Mouse (Mus musculus): ENCODE results near the gene Grasp. TPM values are rescaled to one million over a fixed set of nuclear protein-coding genes. Genes with fewer than 3 reads are reported as not detected.

Grasp gene
- total and polyA plus RNA-seq, 3 experiments: 4.1 to 6.3 TPM; not detected in 1

- no peak for DNase-seq (ENCODE audit: low read depth, low spot score)
- H3K27ac ChIP-seq (ENCODE audit: control insufficient read depth, low read depth, low read length): no peak overlapping the region
- H3K9ac ChIP-seq (ENCODE audit: control insufficient read depth, low read depth, low read length, poor library complexity, severe bottlenecking): no peak overlapping the region
- TF ChIP-seq RCOR1 (IDR thresholded peaks at IDR 0.05; ENCODE audit: low read depth, low read length) (no peak), USF2 (IDR thresholded peaks at IDR 0.05; ENCODE audit: borderline replicate concordance in 1 of 2, insufficient read depth in 1 of 2, low read depth in 1 of 2, low read length in 2 of 2) (no peak), TBP (IDR thresholded peaks at IDR 0.05; ENCODE audit: low read depth, low read length) (no peak), ZNF384 (IDR thresholded peaks at IDR 0.05; ENCODE audit: low read depth, low read length) (no peak), MYC (IDR thresholded peaks at IDR 0.05; ENCODE audit: low read depth, low read length) (no peak), MAZ (IDR thresholded peaks at IDR 0.05; ENCODE audit: low read depth, low read length) (no peak), EP300 (IDR thresholded peaks at IDR 0.05; ENCODE audit: low read depth in 1 of 2, low read length in 2 of 2) (no peak), NELFE (IDR thresholded peaks at IDR 0.05; ENCODE audit: low read depth, low read length) (no peak), ZC3H11A (IDR thresholded peaks at IDR 0.05; ENCODE audit: low read depth, low read length) (no peak), CHD1 (IDR thresholded peaks at IDR 0.05; ENCODE audit: low read depth, low read length) (no peak), E2F4 (IDR thresholded peaks at IDR 0.05; ENCODE audit: borderline replicate concordance, low read depth, low read length) (no peak), ELF1 (IDR thresholded peaks at IDR 0.05; ENCODE audit: low read depth, low read length) (no peak), ZKSCAN1 (IDR thresholded peaks at IDR 0.05; ENCODE audit: low read depth, low read length) (no peak), TAL1 (IDR thresholded peaks at IDR 0.05; ENCODE audit: low read length) (no peak), MAX (IDR thresholded peaks at IDR 0.05; ENCODE audit: low read length) (no peak), UBTF (IDR thresholded peaks at IDR 0.05; ENCODE audit: borderline replicate concordance, insufficient read depth, low read depth, low read length) (no peak), ZMIZ1 (IDR thresholded peaks at IDR 0.05; ENCODE audit: low read depth, low read length) (no peak), GABPA (IDR thresholded peaks at IDR 0.05; ENCODE audit: low read depth, low read length) (no peak)
- H3K79me2 ChIP-seq (ENCODE audit: control insufficient read depth, insufficient read depth, low read length, poor library complexity): no peaks in the 10 kb centered on the region
- H3K36me3 ChIP-seq (ENCODE audit: control insufficient read depth in 1 of 2, insufficient read depth in 2 of 2, low read length in 2 of 2): peaks cover 0 to 6% of the 10 kb centered on the region in 2 experiments; a peak in 2 of 4 replicates
- no peaks in the 10 kb centered on the region for H3K9me3 ChIP-seq (replicated peaks; ENCODE audit: insufficient read depth, low read length)
- H3K27me3 ChIP-seq (ENCODE audit: control insufficient read depth in 1 of 2, insufficient read depth in 2 of 2, low read length in 2 of 2): no peaks in the 10 kb centered on the region
- peaks cover 3 to 12% of the 10 kb centered on the region in 2 experiments; a peak in 3 of 4 replicates for H3K4me1 ChIP-seq (ENCODE audit: control insufficient read depth in 1 of 2, insufficient read depth in 2 of 2, low read length in 2 of 2)
- no peak overlapping the region for H3K4me3 ChIP-seq (ENCODE audit: control insufficient read depth in 1 of 2, insufficient read depth in 1 of 2, low read depth in 2 of 2, low read length in 2 of 2)
These were observed 54.6 kb downstream of the Grasp start for GRCm38 (mm10) chr15:101278589-101278988.

DNA sequence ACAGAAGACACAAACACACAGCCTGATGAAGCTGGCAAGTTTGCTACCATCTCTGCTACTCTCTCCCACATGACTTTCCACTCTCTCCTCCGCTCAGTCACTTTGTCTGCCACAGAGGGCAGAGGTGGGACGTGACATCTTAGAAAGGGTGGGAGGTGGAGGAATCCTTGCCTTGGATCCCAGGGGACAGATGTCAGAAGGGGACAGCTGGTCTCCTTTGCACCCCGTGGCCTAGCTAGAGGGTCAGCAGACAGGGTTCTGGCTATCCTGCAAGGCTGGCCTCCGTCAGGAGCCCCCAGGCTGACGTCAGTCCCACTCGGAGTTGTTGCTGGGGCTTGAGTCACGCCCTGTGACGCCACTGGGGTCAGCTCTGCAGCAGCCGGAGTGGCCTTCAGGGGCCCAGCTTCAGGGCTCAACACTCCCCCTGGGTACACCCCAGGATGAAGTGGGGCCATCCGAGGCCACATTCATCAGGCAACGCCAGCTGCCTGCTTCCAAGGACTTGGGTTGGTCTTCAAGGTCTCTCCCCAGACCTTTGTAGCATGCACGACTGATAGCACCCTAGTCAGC is 55.5 kb downstream of the Grasp start:
- H3K27me3 ChIP-seq (ENCODE audit: control insufficient read depth in 1 of 2, insufficient read depth in 2 of 2, low read length in 2 of 2): no peaks in the 10 kb centered on the region
- DNase-seq (ENCODE audit: low read depth, low spot score): no peak
- no peak for TF ChIP-seq MYB (IDR thresholded peaks at IDR 0.05; ENCODE audit: low read depth, low read length)
- no peak for TF ChIP-seq ZC3H11A (IDR thresholded peaks at IDR 0.05; ENCODE audit: low read depth, low read length)
- no peak for TF ChIP-seq ZNF384 (IDR thresholded peaks at IDR 0.05; ENCODE audit: low read depth, low read length)
- peaks cover 3 to 12% of the 10 kb centered on the region in 2 experiments; a peak in 3 of 4 replicates for H3K4me1 ChIP-seq (ENCODE audit: control insufficient read depth in 1 of 2, insufficient read depth in 2 of 2, low read length in 2 of 2)
- no peak overlapping the region for H3K4me3 ChIP-seq (ENCODE audit: control insufficient read depth in 1 of 2, insufficient read depth in 1 of 2, low read depth in 2 of 2, low read length in 2 of 2)
- no peak overlapping the region for H3K9ac ChIP-seq (ENCODE audit: control insufficient read depth, low read depth, low read length, poor library complexity, severe bottlenecking)
- H3K79me2 ChIP-seq (ENCODE audit: control insufficient read depth, insufficient read depth, low read length, poor library complexity): peaks cover 4% of the 10 kb centered on the region
- H3K9me3 ChIP-seq (replicated peaks; ENCODE audit: insufficient read depth, low read length): no peaks in the 10 kb centered on the region
- peaks cover 0 to 6% of the 10 kb centered on the region in 2 experiments; a peak in 2 of 4 replicates for H3K36me3 ChIP-seq (ENCODE audit: control insufficient read depth in 1 of 2, insufficient read depth in 2 of 2, low read length in 2 of 2)
- no peak overlapping the region for H3K27ac ChIP-seq (ENCODE audit: control insufficient read depth, low read depth, low read length)

Other genes with a start within 250 kb of the Grasp start
- not detected in 2 replicates for gene Gm47841, start 176.8 kb upstream of the Grasp start, total RNA-seq (2012; rRNA removed)
- gene Gm47841, start 176.8 kb upstream of the Grasp start, polyA plus RNA-seq (2012; ENCODE audit: insufficient read depth in 1 of 2, insufficient read length in 2 of 2, low read depth in 1 of 2, low replicate concordance in 2 of 2, missing spikeins in 1 of 2): not detected
- gene Fignl2, start 145.6 kb upstream of the Grasp start, total RNA-seq (2012; rRNA removed): not detected in 2 replicates
- gene Fignl2, start 145.6 kb upstream of the Grasp start, polyA plus RNA-seq (2012; ENCODE audit: insufficient read depth in 1 of 2, insufficient read length in 2 of 2, low read depth in 1 of 2, low replicate concordance in 2 of 2, missing spikeins in 1 of 2): not detected
- gene Ankrd33, start 108.4 kb upstream of the Grasp start, total RNA-seq (2012; rRNA removed): not detected in 2 replicates
- gene Ankrd33, start 108.4 kb upstream of the Grasp start, polyA plus RNA-seq (2012; ENCODE audit: insufficient read depth in 1 of 2, insufficient read length in 2 of 2, low read depth in 1 of 2, low replicate concordance in 2 of 2, missing spikeins in 1 of 2): not detected
- 0.08 TPM in 1 of 2 replicates, not detected in the other for gene Acvrl1, start 95.7 kb upstream of the Grasp start, total RNA-seq (2012; rRNA removed)
- under 1 TPM in 1 of 2 experiments, not detected in 1; 0.18 TPM for gene Acvrl1, start 95.7 kb upstream of the Grasp start, polyA plus RNA-seq (2012; ENCODE audit: insufficient read depth in 1 of 2, insufficient read length in 2 of 2, low read depth in 1 of 2, low replicate concordance in 2 of 2, missing spikeins in 1 of 2)
- gene Acvr1b, start 50.1 kb upstream of the Grasp start, total RNA-seq (2012; rRNA removed): 9.7 and 10.4 TPM in 2 replicates
- 10 to 100 TPM in 1 of 2 experiments, not detected in 1; 13.2 TPM for gene Acvr1b, start 50.1 kb upstream of the Grasp start, polyA plus RNA-seq (2012; ENCODE audit: insufficient read depth in 1 of 2, insufficient read length in 2 of 2, low read depth in 1 of 2, low replicate concordance in 2 of 2, missing spikeins in 1 of 2)
- gene Nr4a1, start 30.1 kb downstream of the Grasp start, total RNA-seq (2012; rRNA removed): 1.7 and 2.0 TPM in 2 replicates
- 10 to 100 TPM in 1 of 2 experiments, not detected in 1; 12.8 TPM for gene Nr4a1, start 30.1 kb downstream of the Grasp start, polyA plus RNA-seq (2012; ENCODE audit: insufficient read depth in 1 of 2, insufficient read length in 2 of 2, low read depth in 1 of 2, low replicate concordance in 2 of 2, missing spikeins in 1 of 2)
- gene Atg101, start 60.1 kb downstream of the Grasp start, total RNA-seq (2012; rRNA removed): 75.5 and 90.3 TPM in 2 replicates
- gene Atg101, start 60.1 kb downstream of the Grasp start, polyA plus RNA-seq (2012; ENCODE audit: insufficient read depth in 1 of 2, insufficient read length in 2 of 2, low read depth in 1 of 2, low replicate concordance in 2 of 2, missing spikeins in 1 of 2): 10 to 100 TPM in 1 of 2 experiments, not detected in 1; 75.2 TPM
- 0.07 and 0.12 TPM in 2 replicates for gene 6030408B16Rik, start 69.0 kb downstream of the Grasp start, total RNA-seq (2012; rRNA removed)
- gene 6030408B16Rik, start 69.0 kb downstream of the Grasp start, polyA plus RNA-seq (2012; ENCODE audit: insufficient read depth in 1 of 2, insufficient read length in 2 of 2, low read depth in 1 of 2, low replicate concordance in 2 of 2, missing spikeins in 1 of 2): under 1 TPM in 1 of 2 experiments, not detected in 1; 0.18 TPM
- not detected in 2 replicates for gene Krt80, start 146.0 kb downstream of the Grasp start, total RNA-seq (2012; rRNA removed)
- gene Krt80, start 146.0 kb downstream of the Grasp start, polyA plus RNA-seq (2012; ENCODE audit: insufficient read depth in 1 of 2, insufficient read length in 2 of 2, low read depth in 1 of 2, low replicate concordance in 2 of 2, missing spikeins in 1 of 2): not detected
- 0.04 TPM in 1 of 2 replicates, not detected in the other for gene Krt7, start 186.9 kb downstream of the Grasp start, total RNA-seq (2012; rRNA removed)
- gene Krt7, start 186.9 kb downstream of the Grasp start, polyA plus RNA-seq (2012; ENCODE audit: insufficient read depth in 1 of 2, insufficient read length in 2 of 2, low read depth in 1 of 2, low replicate concordance in 2 of 2, missing spikeins in 1 of 2): under 1 TPM in 1 of 2 experiments, not detected in 1; 0.03 TPM
- gene Krt87, start 214.6 kb downstream of the Grasp start, total RNA-seq (2012; rRNA removed): not detected in 2 replicates
- gene Krt87, start 214.6 kb downstream of the Grasp start, polyA plus RNA-seq (2012; ENCODE audit: insufficient read depth in 1 of 2, insufficient read length in 2 of 2, low read depth in 1 of 2, low replicate concordance in 2 of 2, missing spikeins in 1 of 2): not detected
- gene Krt88, start 223.6 kb downstream of the Grasp start, total RNA-seq (2012; rRNA removed): not detected in 2 replicates
- gene Krt88, start 223.6 kb downstream of the Grasp start, polyA plus RNA-seq (2012; ENCODE audit: insufficient read depth in 1 of 2, insufficient read length in 2 of 2, low read depth in 1 of 2, low replicate concordance in 2 of 2, missing spikeins in 1 of 2): not detected
- not detected in 2 replicates for gene Krt81, start 239.6 kb downstream of the Grasp start, total RNA-seq (2012; rRNA removed)
- not detected for gene Krt81, start 239.6 kb downstream of the Grasp start, polyA plus RNA-seq (2012; ENCODE audit: insufficient read depth in 1 of 2, insufficient read length in 2 of 2, low read depth in 1 of 2, low replicate concordance in 2 of 2, missing spikeins in 1 of 2)
- not detected in 2 replicates for gene Krt86, start 249.3 kb downstream of the Grasp start, total RNA-seq (2012; rRNA removed)
- not detected for gene Krt86, start 249.3 kb downstream of the Grasp start, polyA plus RNA-seq (2012; ENCODE audit: insufficient read depth in 1 of 2, insufficient read length in 2 of 2, low read depth in 1 of 2, low replicate concordance in 2 of 2, missing spikeins in 1 of 2)